Mouse (Mus musculus) frontal cortex, postnatal 14 days (tissue): Measurements from ENCODE around the gene Gcdh.
A peak's percentile ranks its signal among the peaks of the same experiment; 100 is the strongest.
"Not testable (repeated sequence)": the region's sequence is repeated elsewhere in the genome, so short reads cannot be mapped to it uniquely, and the experiment has no call there.

Experiments used
- DNase-seq, 2 experiments: peaks; one replicate each; pipeline ENCODE4 v3.0.0; 2022; ENCODE audit warnings: low spot score in 2 of 2

Gcdh gene

GRCm38 (mm10) chr8:84910551-84910950 is 16.8 kb upstream of the Gcdh start:
- no peak for DNase-seq

GRCm38 (mm10) chr8:84909949-84910348 is 16.2 kb upstream of the Gcdh start:
- no peak for DNase-seq

GRCm38 (mm10) chr8:84909162-84909767 is 15.5 kb upstream of the Gcdh start:
- DNase-seq = no peak

- peak; percentile 77 to 84 for DNase-seq
Observed at GRCm38 (mm10) chr8:84908421-84909161, 14.9 kb upstream of the Gcdh start, which contains the start of gene Dnase2a. Gene Dnase2a (plus strand): TSS chr8:84908560.

- DNase-seq = not testable (repeated sequence)
Observed at GRCm38 (mm10) chr8:84907979-84908378, 14.3 kb upstream of the Gcdh start.

GRCm38 (mm10) chr8:84907493-84907892 is 13.8 kb upstream of the Gcdh start:
- DNase-seq = no peak

GRCm38 (mm10) chr8:84907037-84907436 is 13.3 kb upstream of the Gcdh start:
- no peak for DNase-seq

- no peak for DNase-seq
Observed at GRCm38 (mm10) chr8:84904351-84904750, 10.6 kb upstream of the Gcdh start.

- peak; percentile 79 to 86 for DNase-seq
Observed at GRCm38 (mm10) chr8:84902920-84903661, 9.4 kb upstream of the Gcdh start.

GRCm38 (mm10) chr8:84902367-84902919 is 8.7 kb upstream of the Gcdh start:
- DNase-seq = no peak

- DNase-seq = no peak
Observed at GRCm38 (mm10) chr8:84901752-84902151, 8.0 kb upstream of the Gcdh start, which contains the start of gene Klf1. Gene Klf1 (plus strand): TSS chr8:84901928.

GRCm38 (mm10) chr8:84901071-84901470 is 7.3 kb upstream of the Gcdh start:
- no peak for DNase-seq

- DNase-seq = no peak
Observed at GRCm38 (mm10) chr8:84895963-84896362, 2.2 kb upstream of the Gcdh start.

- DNase-seq = no peak
Observed at GRCm38 (mm10) chr8:84892993-84893708, 570 bp downstream of the Gcdh start.

GRCm38 (mm10) chr8:84889141-84889540 is 4.6 kb downstream of the Gcdh start:
- no peak for DNase-seq

- no peak for DNase-seq
Observed at GRCm38 (mm10) chr8:84888280-84888679, 5.4 kb downstream of the Gcdh start.

GRCm38 (mm10) chr8:84884728-84885127 is 9.0 kb downstream of the Gcdh start:
- DNase-seq = no peak

- no peak for DNase-seq
Observed at GRCm38 (mm10) chr8:84878915-84879314, 14.8 kb downstream of the Gcdh start.

GRCm38 (mm10) chr8:84877297-84878035 is 16.3 kb downstream of the Gcdh start:
- DNase-seq = no peak

- no peak for DNase-seq
Observed at GRCm38 (mm10) chr8:84874339-84874738, 19.4 kb downstream of the Gcdh start.

GRCm38 (mm10) chr8:84873016-84873415 is 20.7 kb downstream of the Gcdh start:
- DNase-seq = no peak
